Mouse (Mus musculus) cerebellum, postnatal 4 days (tissue): ENCODE measurements around the gene Tnik.

Experiments used
- DNase-seq, 2 experiments: peaks; one replicate each; pipeline ENCODE4 v3.0.0; 2022; ENCODE audit warnings: low spot score in 2 of 2, mixed read lengths in 1 of 2

The Tnik gene

DNA sequence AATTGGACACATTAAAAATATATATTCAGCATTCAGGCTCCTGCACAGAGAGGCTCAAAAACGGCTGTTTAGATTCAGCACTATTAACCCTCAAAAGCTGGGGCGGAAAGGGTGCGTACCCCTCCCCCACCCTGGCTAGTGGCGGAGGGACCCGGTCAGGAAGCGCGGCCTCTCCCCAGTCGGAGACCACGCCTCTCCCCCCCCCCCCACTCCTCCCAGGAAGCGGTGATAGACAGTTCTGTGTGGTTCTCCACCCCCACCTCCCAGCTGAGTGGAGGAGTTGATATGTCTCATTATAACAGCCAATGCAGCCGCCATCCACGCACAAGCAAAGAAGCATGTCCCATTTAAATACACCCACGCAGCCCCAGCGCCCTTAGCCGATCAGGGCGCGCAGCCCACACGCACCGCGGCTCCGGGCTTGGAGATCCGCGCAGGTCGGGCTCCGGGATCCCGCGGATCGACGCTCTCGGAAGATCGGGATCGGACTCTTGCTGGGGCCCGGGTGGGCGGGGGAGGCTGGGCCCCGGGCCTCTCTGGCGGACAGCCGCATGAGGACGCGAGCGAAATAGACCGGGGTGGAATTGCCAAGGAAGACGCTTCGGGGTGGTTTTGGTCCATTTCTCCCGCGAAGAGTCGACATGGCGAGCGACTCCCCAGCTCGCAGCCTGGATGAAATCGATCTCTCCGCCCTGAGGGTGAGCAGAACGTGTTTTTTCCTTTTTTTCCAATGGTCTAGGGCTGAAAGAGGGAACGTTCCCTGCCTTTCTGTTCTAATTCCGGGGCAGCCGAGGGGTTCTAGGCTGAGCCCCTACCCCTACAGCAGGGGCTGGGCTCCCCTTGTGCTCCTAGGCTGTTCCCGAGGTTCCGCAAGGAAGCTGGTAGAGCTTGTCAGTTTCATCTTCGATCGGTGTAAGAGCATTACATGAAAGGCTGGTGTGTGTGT, at the start of gene Tnik:
TSS of gene Tnik (plus strand) at position 213 of the 946 bp plus-strand sequence.
- DNase-seq = peak; percentile 64 to 80

DNA sequence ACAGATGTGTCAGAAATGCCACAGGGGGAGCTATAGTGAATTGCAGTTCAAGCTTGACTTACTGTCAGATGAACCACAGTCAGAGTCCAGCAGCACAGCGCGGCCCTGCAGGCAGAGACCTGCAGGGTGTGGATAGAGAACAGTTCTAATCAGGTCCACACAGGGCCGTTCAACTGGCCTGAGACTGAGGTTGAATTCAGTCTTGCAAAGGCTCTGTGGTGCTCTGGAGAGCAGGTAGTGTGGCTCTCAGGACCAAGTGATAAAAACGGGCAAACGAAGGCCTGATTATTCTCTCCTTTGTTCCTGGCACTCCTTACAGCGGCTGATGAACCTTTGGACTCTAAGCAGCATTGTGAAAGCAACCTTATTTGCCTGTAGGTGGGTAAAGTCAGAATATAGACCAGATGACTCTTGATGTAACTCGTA, 48.1 kb upstream of the Tnik start:
- DNase-seq = no peak

DNA sequence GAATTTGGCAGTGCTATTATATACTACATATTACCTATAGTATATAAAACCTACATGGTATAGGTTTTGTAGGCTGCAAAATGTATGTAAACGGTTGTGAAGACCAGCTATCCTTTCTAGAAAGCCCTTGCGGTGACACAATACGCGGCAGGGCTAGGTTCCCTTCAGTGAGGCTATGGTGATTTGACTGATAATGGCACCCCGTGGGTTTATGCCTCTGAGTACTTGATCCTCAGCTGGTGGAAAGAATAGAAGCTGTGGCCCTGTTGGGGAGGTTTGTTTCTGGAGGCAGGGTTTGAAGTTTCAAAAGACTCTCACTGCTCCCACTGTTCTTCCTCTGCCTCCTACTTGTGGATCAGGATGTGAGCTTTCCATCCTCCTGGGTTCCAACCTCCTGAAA, 46.0 kb upstream of the Tnik start:
- no peak for DNase-seq

DNA sequence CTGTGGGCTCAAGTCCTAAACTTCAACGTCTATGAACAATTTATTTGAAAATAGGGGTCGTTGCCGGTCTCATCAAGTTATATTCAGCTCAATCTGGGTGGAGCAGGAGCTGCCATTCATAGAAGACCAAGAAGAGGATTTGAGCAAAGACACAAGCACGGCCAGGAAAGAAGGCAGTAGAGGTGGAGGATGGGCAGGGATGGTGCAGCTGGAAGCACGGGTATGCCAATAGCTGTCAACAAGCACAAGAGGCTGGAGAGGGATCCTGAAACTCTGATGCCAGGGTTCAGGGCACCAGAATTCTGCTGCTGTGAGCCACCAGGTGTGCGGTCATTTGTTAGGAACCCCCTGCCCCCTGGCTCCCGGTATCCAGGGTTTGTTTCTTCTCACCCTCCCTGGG, 43.5 kb upstream of the Tnik start:
- no peak for DNase-seq

DNA sequence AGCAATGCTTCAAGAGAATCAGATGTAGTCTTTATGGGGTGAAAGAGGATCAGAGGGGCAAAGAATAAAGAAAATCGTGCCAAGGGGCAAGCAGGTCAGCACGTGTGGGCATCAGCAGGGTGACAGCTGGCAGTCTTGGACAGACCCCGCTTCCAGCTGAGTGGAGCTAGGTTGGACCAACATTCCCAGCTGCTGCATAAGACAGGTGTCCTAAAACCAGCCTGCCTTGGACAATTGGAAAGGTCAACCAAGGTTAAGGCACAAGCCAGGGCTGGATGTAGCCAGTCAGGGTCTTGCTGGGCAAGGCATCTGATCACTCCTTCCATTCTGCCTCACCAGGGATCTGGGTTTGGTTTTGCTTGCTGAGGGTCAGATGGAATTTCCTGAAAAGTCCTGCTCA, 43.0 kb upstream of the Tnik start:
- DNase-seq = no peak

DNA sequence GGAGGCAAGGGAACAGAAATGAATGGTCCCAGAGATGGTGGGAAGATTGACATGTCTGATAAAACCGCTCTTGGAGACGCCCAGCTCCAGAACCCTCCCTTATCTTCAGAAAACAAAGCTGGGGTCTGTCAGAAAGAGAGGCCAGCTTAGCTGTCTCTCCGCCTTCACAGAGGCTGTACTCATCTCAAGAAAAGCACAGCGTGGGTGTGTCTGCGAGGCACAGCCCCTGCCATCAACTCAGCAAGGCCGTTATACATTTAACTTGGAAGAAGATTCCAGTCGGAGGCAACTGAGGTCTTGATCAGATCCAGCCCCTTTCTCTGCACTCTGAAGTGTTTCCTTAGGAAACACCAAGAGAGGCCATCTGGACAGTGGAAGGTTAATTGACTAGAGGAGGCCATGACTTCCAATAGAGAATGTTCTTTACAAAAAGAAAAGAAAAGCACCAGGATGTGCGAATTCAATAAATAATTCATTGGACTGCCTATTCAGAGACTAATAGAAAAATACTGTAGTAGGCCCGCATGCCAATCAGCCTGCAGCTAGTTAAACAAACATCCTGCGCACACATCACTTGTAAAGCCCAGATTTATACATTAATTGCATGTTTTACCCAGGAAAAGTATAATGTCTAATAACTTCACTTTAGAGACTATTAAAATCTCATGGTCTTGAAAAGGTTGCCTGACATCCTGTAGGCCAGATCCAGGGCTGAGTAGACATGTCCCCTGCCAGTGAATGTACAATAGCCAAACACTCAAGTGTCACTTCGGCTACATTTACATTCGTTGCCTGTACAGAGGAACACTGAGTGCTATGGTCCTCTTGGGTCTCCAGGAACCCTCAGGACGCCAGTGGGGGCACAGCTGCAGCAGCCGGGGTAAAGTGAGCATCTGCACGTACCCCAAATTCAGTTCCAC, 38.3 kb upstream of the Tnik start:
- no peak for DNase-seq

DNA sequence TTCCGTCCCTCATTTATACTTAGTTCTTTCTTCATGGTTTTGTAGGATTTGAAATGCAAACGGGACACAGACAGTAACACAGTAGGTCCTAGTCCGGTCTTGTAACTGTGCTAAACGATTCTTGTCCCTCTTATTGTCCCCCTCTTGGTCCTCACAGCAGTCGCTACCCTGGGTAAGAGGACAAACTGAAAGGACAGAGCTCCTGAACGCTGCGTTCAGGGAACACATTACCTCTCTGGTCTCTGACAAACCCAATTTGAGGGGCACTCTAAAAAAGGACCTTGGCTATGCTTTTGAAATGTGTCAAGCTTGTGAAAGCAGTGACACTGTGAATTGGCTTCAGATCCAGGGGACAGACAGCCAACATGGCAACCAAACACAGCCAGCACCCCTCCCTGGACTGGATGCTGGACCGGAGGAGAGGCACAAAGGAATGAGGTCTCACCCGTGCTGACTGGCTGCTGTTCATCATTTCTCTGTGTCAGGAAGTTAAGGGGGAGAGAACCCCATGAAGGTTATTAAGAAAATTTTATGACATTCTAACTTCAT, 37.6 kb upstream of the Tnik start:
- DNase-seq = no peak

DNA sequence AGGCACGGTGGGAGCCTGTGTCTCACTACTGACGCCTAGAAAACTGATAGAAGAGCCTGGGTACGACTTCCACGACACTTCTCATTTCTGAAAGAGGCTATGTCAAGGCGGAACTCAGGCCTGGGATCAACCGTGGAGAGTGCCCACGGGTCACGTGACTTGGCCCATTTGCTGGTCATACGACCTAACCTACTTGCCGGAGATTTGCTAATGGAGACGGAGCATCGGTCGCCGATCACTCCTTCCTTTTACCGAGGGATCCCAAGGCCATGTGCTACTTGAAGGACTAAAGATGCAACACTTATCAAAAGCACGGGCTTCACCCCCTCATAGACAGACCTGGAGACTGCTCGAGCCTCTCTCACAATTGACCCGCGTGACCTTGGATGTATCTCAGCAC, 36.8 kb upstream of the Tnik start:
- no peak for DNase-seq

DNA sequence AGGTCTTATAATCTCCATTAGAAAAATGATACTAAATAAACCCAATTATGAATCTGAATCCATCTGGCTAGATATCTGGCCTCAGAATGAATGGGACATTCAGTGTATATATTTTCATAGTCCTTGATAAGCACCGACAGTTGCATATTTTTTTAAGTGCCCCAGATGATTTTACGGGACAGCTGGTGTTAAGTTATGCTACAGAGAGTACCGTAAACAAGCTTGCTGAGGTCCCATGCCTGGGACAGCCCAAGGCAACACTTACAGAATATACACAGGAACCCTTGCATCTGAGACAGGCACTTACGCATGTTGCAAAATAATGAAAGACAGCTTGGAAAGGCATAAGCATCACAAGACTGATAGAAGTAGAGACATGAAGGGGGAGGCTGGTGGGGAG, 34.1 kb upstream of the Tnik start:
- no peak for DNase-seq

DNA sequence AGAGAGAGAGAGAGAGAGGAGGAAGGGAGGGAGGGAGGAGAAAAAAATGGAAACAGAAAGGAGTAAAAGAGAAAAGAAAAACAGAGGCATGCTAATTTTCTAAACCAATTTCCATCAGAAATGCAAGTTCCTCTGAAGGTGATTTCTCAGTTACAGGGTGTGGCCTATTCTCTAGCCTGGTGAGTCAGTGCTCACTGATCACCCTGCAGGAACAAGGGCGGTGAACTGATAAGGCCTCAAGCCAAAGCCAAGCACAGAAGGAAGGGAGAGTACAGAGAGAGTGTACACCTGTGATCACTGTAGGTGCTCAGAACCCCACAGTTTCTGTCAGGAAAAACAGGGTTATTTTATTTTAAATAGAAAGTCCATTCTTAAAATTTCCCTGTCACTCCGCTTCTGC, 33.5 kb upstream of the Tnik start:
- no peak for DNase-seq

DNA sequence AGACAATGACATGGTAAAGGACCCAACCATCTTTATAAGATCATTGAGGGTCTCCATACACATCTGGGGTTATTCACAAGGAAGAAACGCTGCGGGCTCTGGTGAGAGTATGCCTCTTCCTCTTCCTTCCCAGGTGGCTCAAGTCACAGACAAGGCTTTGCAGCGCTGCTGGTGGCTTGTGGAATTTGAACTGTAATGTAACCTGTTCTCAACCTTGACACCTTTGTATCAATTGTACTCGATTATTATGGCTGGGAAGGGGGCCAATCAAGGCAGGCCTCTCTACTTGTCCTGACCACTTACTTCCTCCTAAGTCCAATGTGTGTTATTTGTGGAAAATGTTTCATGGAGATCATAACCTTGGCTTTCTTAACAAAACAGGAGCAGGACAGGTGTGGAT, 30.1 kb upstream of the Tnik start:
- no peak for DNase-seq

DNA sequence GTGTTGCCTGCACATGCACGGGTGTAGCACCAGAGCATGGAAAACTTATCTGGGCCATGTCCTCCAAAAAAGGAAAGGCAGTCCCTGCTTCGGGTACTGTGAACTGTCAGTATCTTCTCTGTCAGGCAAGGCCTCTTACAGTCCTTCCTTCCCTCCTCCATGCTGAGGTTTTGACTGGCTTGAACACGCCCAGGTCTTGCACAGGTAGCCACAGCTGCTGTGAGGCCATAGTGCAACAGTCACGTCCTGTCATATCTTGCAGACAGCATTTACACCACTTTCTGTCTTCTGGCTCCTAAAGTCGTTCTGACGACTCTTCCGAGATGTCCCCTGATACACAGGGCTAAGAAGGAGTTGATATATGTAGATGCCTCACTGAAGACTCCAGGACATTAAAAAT, 28.8 kb upstream of the Tnik start:
- no peak for DNase-seq

DNA sequence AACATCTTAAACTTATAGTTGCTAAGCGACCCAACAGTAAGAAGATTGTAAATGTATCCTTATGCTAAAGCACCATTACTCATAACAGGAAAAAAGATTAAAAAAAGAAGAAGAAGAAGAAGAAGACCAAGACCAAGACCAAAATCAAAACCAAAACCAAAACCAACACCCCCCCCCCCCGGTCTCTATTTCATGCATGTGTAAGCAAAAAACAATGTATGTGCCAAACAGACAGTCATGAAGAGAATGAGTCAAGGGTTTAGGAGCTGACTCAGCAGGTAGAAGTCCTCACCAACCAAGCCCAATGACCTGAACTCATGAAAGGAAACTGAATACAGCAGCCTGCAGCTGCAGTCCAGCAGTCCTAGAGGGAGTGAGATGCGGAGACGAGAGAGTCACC, 26.3 kb upstream of the Tnik start:
- DNase-seq = no peak

DNA sequence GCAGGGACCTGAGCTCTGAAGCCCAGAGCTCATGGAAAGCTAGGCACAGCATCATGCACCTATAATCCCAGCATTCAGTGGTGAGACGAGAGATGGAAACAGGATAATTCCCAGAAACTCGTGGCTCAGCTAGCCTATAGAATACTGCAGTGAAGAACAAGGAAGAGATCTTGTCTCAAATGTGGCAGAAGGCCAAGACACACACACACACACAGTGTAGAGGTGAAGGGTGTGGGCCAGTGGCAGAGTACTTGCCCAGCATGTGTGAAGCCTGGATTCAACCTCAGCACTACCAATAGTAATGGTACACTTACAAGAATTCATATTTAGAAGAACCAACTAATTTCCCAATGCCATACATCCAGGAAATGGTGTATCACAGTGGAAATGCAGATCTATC, 24.9 kb upstream of the Tnik start:
- DNase-seq = no peak

DNA sequence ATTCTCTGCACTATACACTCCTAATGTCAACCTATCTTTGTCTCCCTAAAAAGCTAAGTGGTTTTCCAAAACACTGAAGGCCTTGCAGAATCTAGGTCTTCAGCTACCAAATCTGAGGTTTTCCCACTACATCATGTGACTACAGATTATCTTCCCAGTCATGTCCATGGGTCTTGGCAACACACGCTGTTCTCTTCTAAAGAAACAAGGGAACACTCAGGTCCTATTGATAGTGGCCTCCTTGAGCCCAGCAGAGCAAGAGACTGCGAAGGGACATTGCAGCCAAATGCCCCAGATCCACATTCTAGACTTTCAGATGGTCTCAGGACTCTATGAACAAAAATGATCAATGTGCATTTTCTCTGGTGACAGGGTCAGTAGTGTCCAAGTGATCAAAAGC, 20.5 kb upstream of the Tnik start:
- DNase-seq = no peak

DNA sequence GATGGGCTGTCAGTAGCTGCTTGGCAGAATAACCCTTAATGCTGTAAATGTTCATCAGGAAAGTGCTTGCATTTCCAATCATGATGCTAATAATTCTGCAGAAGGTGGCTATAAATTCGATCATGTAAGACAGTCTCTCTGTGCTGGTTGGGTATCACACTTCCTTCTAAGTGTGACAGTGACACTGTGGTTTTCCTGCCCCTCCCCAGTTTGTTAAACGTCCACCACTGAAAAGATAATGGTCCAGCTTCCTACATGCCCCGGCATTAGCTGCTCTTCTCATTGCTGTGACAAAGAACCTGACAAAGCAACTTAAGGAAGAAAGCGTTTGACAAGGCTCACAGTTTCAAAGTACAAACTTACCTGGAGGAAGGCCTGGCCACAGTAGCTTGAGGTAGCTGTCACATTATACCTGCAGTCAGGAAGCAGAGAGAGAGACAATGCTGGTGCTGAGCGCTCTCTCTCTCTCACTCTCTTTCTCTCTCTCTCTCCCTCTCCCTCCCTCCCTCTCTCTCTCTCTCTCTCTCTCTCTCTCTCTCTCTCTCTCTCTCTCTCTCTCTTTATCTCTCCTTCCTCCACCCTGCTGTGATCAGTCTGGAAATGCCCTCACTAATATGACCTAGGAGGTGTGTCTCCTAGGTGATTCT, 18.6 kb upstream of the Tnik start:
- DNase-seq = no peak

DNA sequence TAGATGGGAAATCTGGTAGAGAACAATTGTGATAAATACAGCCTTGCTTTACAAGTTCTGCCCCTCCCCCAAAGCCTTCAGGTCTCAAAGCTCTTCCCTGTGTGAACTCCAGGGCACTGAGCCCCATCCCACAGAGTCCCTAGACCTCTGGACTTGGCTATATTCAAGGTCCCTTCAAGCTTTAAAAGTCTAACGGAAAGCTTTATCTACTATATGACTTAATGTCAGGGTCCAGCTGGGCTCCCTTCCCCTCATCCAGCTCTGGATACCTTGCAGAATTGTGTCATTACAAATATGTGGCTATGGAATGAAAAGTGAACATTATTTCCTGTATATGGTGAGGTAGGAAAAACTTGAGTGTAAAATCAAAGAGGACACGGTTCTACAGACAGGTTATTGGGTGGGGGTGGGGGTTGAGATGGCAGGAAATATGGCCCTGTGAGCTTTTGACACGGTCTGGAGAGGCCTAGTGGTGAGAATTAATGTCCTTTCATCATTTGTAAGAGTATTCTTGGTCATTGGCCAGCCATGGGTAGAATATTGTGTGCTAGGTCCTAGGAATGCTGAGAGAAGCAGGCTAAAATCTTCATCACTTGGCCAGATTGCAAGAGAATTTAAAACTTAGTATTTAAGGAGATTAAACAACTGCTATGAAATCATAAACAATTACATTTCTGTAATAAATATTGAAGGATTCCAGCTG, 14.6 kb upstream of the Tnik start:
- no peak for DNase-seq

DNA sequence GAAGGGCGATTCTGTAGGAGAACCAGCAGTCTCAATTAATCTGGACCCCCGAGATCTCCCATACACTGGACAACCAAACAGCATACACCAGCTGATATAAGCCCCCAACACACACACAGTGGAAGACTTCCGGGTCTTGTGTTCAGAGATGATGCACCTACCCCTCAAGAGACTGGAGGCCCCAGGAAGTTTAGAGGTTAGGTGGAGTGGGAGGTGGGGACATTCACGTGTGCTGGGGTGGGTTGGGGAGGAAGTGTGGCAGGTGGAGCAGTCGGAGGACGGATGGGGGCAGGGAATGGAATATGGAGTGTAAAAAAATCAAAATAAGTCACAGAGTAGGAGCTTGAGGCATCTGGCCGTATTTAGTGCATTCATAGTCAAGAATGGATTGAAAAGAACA, 7.3 kb upstream of the Tnik start:
- DNase-seq = no peak

DNA sequence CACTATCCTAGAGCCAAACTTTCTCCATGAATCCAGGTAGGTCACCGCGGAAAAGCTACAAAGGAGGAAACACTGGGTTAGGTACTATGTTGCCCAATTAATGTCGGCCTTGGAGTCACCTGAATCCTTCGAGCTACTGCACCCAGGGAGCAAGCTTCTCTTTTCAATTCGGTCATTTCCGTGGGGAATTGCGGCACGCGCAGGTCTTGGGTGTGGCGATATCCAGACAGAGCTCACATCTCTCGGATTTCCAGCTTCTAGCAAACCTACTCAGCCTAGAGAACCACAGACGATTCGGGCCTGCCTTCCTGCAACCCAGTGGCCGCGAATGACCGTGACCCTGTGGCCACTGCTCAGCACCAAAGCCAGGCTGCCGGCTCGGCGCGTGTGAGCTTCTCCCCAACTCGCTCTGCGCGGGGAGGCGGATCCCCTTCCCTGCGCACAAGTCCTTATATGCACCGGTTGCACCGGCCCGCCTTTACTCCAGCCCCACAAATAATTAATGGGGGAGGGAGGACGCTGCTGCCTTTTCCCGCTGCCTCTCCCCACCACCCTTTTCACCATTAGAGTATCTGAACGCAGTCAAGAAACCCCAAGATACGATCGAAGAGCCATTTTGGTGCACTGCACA, 528 bp upstream of the Tnik start:
- DNase-seq = peak; percentile 30 to 52

DNA sequence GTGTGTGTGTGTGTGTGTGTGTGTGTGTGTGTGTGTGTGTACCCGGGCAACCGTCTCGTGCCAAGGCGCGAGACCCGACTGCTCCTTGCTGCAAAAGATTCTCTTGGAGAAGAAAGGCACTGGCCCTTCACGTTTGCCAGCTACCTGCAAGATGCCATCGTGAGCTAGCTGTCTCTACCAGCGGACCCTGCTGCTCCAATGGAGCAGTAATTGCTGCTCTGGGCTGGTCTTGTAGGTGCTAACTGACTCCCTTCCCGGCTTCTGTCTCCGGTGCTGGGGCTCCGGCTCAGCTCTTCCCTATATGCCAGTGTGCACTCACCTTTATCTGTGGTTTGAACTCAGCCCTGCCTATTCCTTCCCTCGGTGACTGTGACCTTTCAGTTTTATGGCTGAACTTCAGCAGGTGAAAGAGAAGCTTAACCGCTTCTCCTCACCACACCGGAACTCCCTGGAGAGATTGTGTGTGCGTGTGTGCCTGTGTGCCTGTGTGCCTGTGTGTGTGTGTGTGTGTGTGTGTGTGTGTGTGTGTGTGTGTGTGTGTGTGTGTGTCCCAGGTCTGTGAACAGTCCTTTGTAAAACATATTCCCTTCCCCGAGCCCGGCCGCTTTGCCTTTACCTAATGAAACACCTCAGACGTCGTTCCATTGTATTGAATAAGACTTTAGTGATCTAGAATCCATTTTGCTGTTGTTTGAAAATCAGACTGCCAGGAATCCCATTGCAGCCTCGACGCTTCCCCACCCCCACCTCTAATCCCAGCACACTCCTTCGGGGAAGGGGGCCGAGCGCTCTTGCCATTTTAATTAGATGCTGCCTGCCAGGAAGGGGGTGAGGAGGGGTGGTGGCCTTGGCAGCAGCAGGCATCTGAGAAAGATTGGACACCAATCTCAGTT, 1.2 kb downstream of the Tnik start:
- DNase-seq = peak in 1 of 2 experiments; percentile 52
